Mouse (Mus musculus) C2C12 (cell line): Measurements from ENCODE around the gene Vav1. TPM values are rescaled to one million over a fixed set of nuclear protein-coding genes. Genes with fewer than 3 reads are reported as not detected.
A peak's percentile ranks its signal among the peaks of the same experiment; 100 is the strongest.

ENCODE experiments used
- H3K27me3 ChIP-seq: one replicate; pipeline ENCODE4 v1.6.1; 2011; ENCODE audit not compliant: control insufficient read depth, insufficient read depth, insufficient read length
- H3K36me3 ChIP-seq: one replicate; pipeline ENCODE4 v1.6.1; 2011; ENCODE audit not compliant: control insufficient read depth, insufficient read depth
- H3K4me3 ChIP-seq: one replicate; pipeline ENCODE4 v1.5.1; 2011; ENCODE audit warnings: mild to moderate bottlenecking, control low read depth; ENCODE audit not compliant: poor library complexity, insufficient read depth, severe bottlenecking
- H3K79me2 ChIP-seq: one replicate; pipeline ENCODE4 v1.6.1; 2011; ENCODE audit not compliant: control insufficient read depth, insufficient read depth
- H3K79me3 ChIP-seq: one replicate; pipeline ENCODE4 v1.6.1; 2011; ENCODE audit warnings: low read depth, control low read depth
- H3ac ChIP-seq: one replicate; pipeline ENCODE3; 2011; ENCODE audit warnings: low read depth; ENCODE audit not compliant: control insufficient read depth, insufficient read length
- CEBPB ChIP-seq: IDR thresholded peaks from one replicate; pipeline ENCODE4 v1.6.1; 2011; ENCODE audit warnings: low read depth, mild to moderate bottlenecking, control low read depth, moderate library complexity
- CTCF ChIP-seq: IDR thresholded peaks from one replicate; pipeline ENCODE4 v1.5.1; 2011; ENCODE audit not compliant: control insufficient read depth, insufficient read depth, insufficient read length
- FOSL1 ChIP-seq: IDR thresholded peaks from one replicate; pipeline ENCODE4 v1.8.0; 2011; ENCODE audit warnings: mild to moderate bottlenecking, low read length; ENCODE audit not compliant: poor library complexity, insufficient read depth, severe bottlenecking
- MAX ChIP-seq: IDR thresholded peaks from one replicate; pipeline ENCODE4 v1.6.1; 2011; ENCODE audit warnings: mild to moderate bottlenecking, control low read depth
- MYOD1 ChIP-seq: IDR thresholded peaks from one replicate; pipeline ENCODE4 v1.6.1; 2011; ENCODE audit warnings: low read depth; ENCODE audit not compliant: control insufficient read depth, insufficient read length
- MYOG ChIP-seq: IDR thresholded peaks from one replicate; pipeline ENCODE4 v1.6.1; 2011; ENCODE audit not compliant: control insufficient read depth, insufficient read length; ENCODE audit errors: extremely low read depth
- USF1 ChIP-seq: IDR thresholded peaks from one replicate; pipeline ENCODE4 v1.6.1; 2011; ENCODE audit warnings: low read depth, mild to moderate bottlenecking, control low read depth, moderate library complexity
- polyA plus RNA-seq: library from polyadenylated mRNA; unstranded; fragments of >200 nt; fragmentation: generic; extraction: Trizol; gene quantifications from one replicate; pipeline ENCODE4 v1.2.1, GENCODE M21; 2012; ENCODE audit warnings: missing spikeins

Gene Vav1
- polyA plus RNA-seq, 1 experiment, result not detected

- no peaks in the 10 kb centered on the region for H3K27me3 ChIP-seq
- peaks cover 3% of the 10 kb centered on the region for H3K36me3 ChIP-seq
- H3K79me3 ChIP-seq, result peaks cover 19% of the 10 kb centered on the region
- TF ChIP-seq CTCF, result no peak
- no peak for TF ChIP-seq MYOD1
- no peak for TF ChIP-seq MAX
- TF ChIP-seq MYOG, result no peak
- no peak for TF ChIP-seq CEBPB
- TF ChIP-seq FOSL1, result no peak
- peak overlapping the region; percentile 70 for H3K4me3 ChIP-seq
- peaks cover 26% of the 10 kb centered on the region for H3K79me2 ChIP-seq
- H3ac ChIP-seq, result peak overlapping the region; percentile 96
Observed at GRCm38 (mm10) chr17:57246663-57247392, 32.1 kb upstream of the Vav1 start.

GRCm38 (mm10) chr17:57247393-57248200 is 31.3 kb upstream of the Vav1 start:
- Histone ChIP-seq H3ac (peak overlapping the region; percentile 96), H3K79me2 (peaks cover 33% of the 10 kb centered on the region), H3K79me3 (peaks cover 24% of the 10 kb centered on the region), H3K27me3 (no peaks in the 10 kb centered on the region), H3K4me3 (peak overlapping the region; percentile 70), H3K36me3 (peaks cover 3% of the 10 kb centered on the region)
- TF ChIP-seq CEBPB, result no peak
- TF ChIP-seq FOSL1, result no peak

DNA sequence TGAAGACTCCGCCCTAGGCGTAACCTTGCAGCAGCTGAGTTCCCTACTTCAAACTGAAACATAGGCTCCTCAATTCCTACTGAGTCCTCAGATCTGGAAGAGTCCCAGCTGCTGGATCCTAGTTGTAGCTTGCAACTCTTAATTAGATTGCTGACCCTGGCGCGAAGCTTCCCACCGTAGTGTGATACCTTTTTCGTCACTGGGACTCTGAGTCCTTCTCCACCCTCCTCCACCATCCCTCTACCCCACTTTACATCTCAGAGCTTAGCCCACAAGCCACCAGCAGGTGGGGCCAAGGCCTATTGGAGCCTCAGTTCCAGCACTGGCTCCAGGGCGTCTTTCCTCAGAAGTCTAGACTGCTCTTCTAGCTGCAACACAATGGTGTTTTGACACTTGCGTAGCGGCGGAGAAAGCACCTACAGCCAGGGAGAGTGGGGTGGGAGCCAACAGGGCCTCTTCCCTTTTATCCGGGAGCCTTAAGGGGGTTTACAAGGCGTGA is 30.6 kb upstream of the Vav1 start, which contains the start of gene Gpr108:
Gene Gpr108, minus strand, starts transcription at position 246 of the 499 bp plus-strand sequence.
- H3K4me3 ChIP-seq, result peak within 1 kb of the TSS; percentile 83
- peaks cover 3% of the 10 kb centered on the region for H3K36me3 ChIP-seq
- H3K79me2 ChIP-seq, result peaks cover 40% of the 10 kb centered on the region
- H3K79me3 ChIP-seq, result peaks cover 24% of the 10 kb centered on the region
- TF ChIP-seq CTCF (peak; percentile 57), USF1 (no peak), MYOD1 (no peak)
- peak within 1 kb of the TSS; percentile 96 for H3ac ChIP-seq
- no peaks in the 10 kb centered on the region for H3K27me3 ChIP-seq

- Histone ChIP-seq H3K79me2 (peaks cover 41% of the 10 kb centered on the region), H3K4me3 (peak overlapping the region; percentile 34), H3K79me3 (peaks cover 24% of the 10 kb centered on the region), H3K27me3 (no peaks in the 10 kb centered on the region), H3K36me3 (peaks cover 5% of the 10 kb centered on the region), H3ac (peak overlapping the region; percentile 53)
- no peak for TF ChIP-seq CTCF
- no peak for TF ChIP-seq MYOD1
Observed at GRCm38 (mm10) chr17:57248771-57249170, 30.1 kb upstream of the Vav1 start.

DNA sequence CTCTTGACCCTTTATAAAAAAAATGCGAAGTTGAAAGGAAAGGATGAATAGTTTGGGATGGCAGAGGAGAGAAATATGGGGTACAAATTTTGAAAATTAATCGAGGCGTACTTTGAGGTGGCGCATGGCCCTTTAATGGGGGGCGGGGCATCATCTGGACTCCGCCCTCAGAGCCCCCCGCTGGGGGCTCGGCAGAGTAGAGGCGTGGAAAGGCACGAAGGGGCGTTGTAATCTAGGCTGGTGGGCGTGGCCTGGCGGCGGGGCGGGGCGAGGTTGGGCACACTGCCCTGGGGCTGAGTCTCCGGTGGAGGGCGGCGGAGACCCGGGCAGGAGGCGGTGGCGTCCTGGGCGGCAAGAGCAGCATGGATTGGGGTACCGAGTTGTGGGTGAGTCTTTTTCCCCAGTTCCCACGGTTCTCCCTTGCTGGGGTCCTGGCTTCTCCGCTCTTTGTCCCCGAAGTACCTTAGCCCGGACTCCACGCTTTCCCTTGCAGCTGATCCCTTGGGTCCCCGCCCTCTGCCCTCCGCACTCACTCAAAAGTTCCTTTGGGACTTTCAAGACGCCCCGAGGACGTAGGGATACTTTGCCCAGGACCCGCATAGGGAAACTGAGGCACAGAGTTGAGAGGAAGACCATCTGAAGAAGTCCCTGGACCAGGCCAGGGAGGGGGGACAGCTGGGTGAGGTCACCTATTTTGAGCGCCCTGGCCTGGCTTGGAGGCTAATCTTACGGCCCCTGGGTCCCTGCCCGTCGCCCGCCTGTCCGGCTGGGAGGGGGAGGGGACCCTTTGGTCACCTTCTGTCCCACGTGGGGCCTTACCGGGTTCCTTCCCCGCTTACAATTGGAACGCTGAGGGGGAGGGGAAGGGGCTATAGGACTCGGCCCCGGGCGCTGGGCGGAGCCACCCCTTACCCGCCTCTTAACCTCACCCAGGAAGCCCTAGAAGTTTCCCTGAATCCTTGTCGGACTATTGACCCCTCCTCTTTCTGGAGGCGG is 29.4 kb upstream of the Vav1 start, which contains the start of gene Trip10:
Gene Trip10, plus strand, starts transcription at position 270 of the 996 bp plus-strand sequence.
- H3K79me2 ChIP-seq, result peaks cover 41% of the 10 kb centered on the region
- H3K36me3 ChIP-seq, result peaks cover 12% of the 10 kb centered on the region
- TF ChIP-seq USF1 (peak; percentile 60), CTCF (peak; percentile 4), CEBPB (no peak)
- H3K79me3 ChIP-seq, result peaks cover 24% of the 10 kb centered on the region
- no peaks in the 10 kb centered on the region for H3K27me3 ChIP-seq
- peak within 1 kb of the TSS; percentile 85 for H3ac ChIP-seq
- H3K4me3 ChIP-seq, result peak within 1 kb of the TSS; percentile 83
